25 mouse cellular contexts compared by ENCODE assay signal in genomic region chr4:72351985-72352384, GRCm38 (mm10).
DNase-seq lines count a peak whose midpoint lies in the region; ATAC-seq and TF ChIP-seq lines count a peak whose summit lies in the region.
"Had no signal": no experiment of that assay in that cellular context is flagged by ENCODE, and none has a peak within 500 bp of the region (broad histone marks: within the 10 kb centered on the region; RNA-seq: fewer than 3 reads in every experiment).

No protein-coding gene starts in this region.

- H3K9ac ChIP-seq in forebrain, embryonic 12.5 days: no peak overlapping the region
- no peak overlapping the region for H3K9ac ChIP-seq in forebrain, embryonic 13.5 days
- H3K9ac ChIP-seq in midbrain, postnatal 0 days (replicated peaks; ENCODE audit: low read length, poor library complexity, severe bottlenecking): no peak overlapping the region
- H3K9ac ChIP-seq in midbrain, embryonic 15.5 days: no peak overlapping the region
- H3K9ac ChIP-seq: embryonic facial prominence, embryonic 15.5 days; heart, embryonic 13.5 days; kidney, embryonic 15.5 days; limb, embryonic 12.5 days; liver, embryonic 12.5 days had no signal

- no peak overlapping the region for H3K4me3 ChIP-seq in forebrain, embryonic 12.5 days (replicated peaks)
- H3K4me3 ChIP-seq in forebrain, embryonic 13.5 days: no peak overlapping the region
- no peak overlapping the region for H3K4me3 ChIP-seq in midbrain, postnatal 0 days (ENCODE audit: low read depth, low read length)
- H3K4me3 ChIP-seq in midbrain, embryonic 15.5 days: no peak overlapping the region
- H3K4me3 ChIP-seq: embryonic facial prominence, embryonic 15.5 days; heart, adult 2 months; heart, embryonic 13.5 days; kidney, embryonic 15.5 days; limb, embryonic 12.5 days; liver, embryonic 12.5 days had no signal

- no peak for TF ChIP-seq CTCF in midbrain, postnatal 0 days (IDR thresholded peaks at IDR 0.05)

- H3K27me3 ChIP-seq in forebrain, embryonic 12.5 days: no peaks in the 10 kb centered on the region
- no peaks in the 10 kb centered on the region for H3K27me3 ChIP-seq in forebrain, embryonic 13.5 days
- H3K27me3 ChIP-seq in midbrain, postnatal 0 days (ENCODE audit: insufficient read depth, low read length): no peaks in the 10 kb centered on the region
- H3K27me3 ChIP-seq in midbrain, embryonic 15.5 days (replicated peaks): no peaks in the 10 kb centered on the region
- H3K27me3 ChIP-seq: embryonic facial prominence, embryonic 15.5 days; heart, embryonic 13.5 days; kidney, embryonic 15.5 days; limb, embryonic 12.5 days; liver, embryonic 12.5 days had no signal

- ATAC-seq in forebrain, embryonic 12.5 days (ENCODE audit: low FRiP score): peak; percentile 23; the same call in 1 of the 2 replicates
- ATAC-seq in forebrain, embryonic 13.5 days: no peak
- no peak for ATAC-seq in midbrain, postnatal 0 days (ENCODE audit: low FRiP score)
- no peak for ATAC-seq in midbrain, embryonic 15.5 days (replicated peaks)
- ATAC-seq: liver, embryonic 12.5 days had no signal

- H3K4me2 ChIP-seq in forebrain, embryonic 12.5 days: no peak overlapping the region
- no peak overlapping the region for H3K4me2 ChIP-seq in forebrain, embryonic 13.5 days
- no peak overlapping the region for H3K4me2 ChIP-seq in midbrain, postnatal 0 days (ENCODE audit: low read depth, low read length, poor library complexity, severe bottlenecking)
- H3K4me2 ChIP-seq in midbrain, embryonic 15.5 days: no peak overlapping the region
- H3K4me2 ChIP-seq: embryonic facial prominence, embryonic 15.5 days; heart, embryonic 13.5 days; kidney, embryonic 15.5 days; limb, embryonic 12.5 days; liver, embryonic 12.5 days had no signal

- H3K4me1 ChIP-seq in forebrain, embryonic 12.5 days: no peaks in the 10 kb centered on the region
- no peaks in the 10 kb centered on the region for H3K4me1 ChIP-seq in forebrain, embryonic 13.5 days
- no peaks in the 10 kb centered on the region for H3K4me1 ChIP-seq in midbrain, postnatal 0 days (ENCODE audit: insufficient read depth, low read length)
- no peaks in the 10 kb centered on the region for H3K4me1 ChIP-seq in midbrain, embryonic 15.5 days
- H3K4me1 ChIP-seq: embryonic facial prominence, embryonic 15.5 days; heart, embryonic 13.5 days; kidney, embryonic 15.5 days; limb, embryonic 12.5 days; liver, embryonic 12.5 days had no signal

- WGBS in forebrain, embryonic 12.5 days: 45% methylated on average over 1 of the region's 1 CpGs
- 24% methylated on average over 1 of the region's 1 CpGs for WGBS in forebrain, embryonic 13.5 days
- 40% methylated on average over 1 of the region's 1 CpGs for WGBS in midbrain, postnatal 0 days
- 32% methylated on average over 1 of the region's 1 CpGs for WGBS in midbrain, embryonic 15.5 days

- H3K27ac ChIP-seq in forebrain, embryonic 12.5 days: no peak overlapping the region
- H3K27ac ChIP-seq in forebrain, embryonic 13.5 days: no peak overlapping the region
- no peak overlapping the region for H3K27ac ChIP-seq in midbrain, postnatal 0 days (ENCODE audit: low read depth, low read length)
- H3K27ac ChIP-seq in midbrain, embryonic 15.5 days: no peak overlapping the region
- H3K27ac ChIP-seq: embryonic facial prominence, embryonic 15.5 days; heart, adult 2 months; heart, embryonic 13.5 days; kidney, embryonic 15.5 days; limb, embryonic 12.5 days; liver, embryonic 12.5 days had no signal

- DNase-seq in left cerebral cortex, postnatal 25 days (ENCODE audit: low spot score in 2 of 2): peak; percentile 11 to 31
- no peak for DNase-seq in left cerebral cortex, postnatal 10 days (ENCODE audit: extremely low spot score in 1 of 2, low spot score in 2 of 2)
- DNase-seq in midbrain, postnatal 0 days (ENCODE audit: low spot score): peak; percentile 21
- DNase-seq in brain, adult 2 months (ENCODE audit: low read depth, low spot score): peak; percentile 43
- no peak for DNase-seq in gastrocnemius, adult 18-20 months (ENCODE audit: low spot score)
- DNase-seq: cerebellum, adult 18-20 months; cerebellum, postnatal 36 days; embryo, embryonic 11 days; gastrocnemius, postnatal 36 days; heart, adult 2 months; heart, postnatal 14 days; kidney, adult 11 months; kidney, postnatal 36 days; layer of hippocampus, postnatal 36 days; lung, adult 18-20 months; retina, postnatal 1 day; spleen, adult 18-20 months had no signal

- intact Hi-C loops in left cerebral cortex, postnatal 25 days (cut with DNase I): no loop called here
- intact Hi-C loops in left cerebral cortex, postnatal 10 days (cut with DNase I): no loop called here

- no peaks in the 10 kb centered on the region for H3K9me3 ChIP-seq in forebrain, embryonic 12.5 days
- no peaks in the 10 kb centered on the region for H3K9me3 ChIP-seq in forebrain, embryonic 13.5 days (replicated peaks)
- H3K9me3 ChIP-seq in midbrain, postnatal 0 days (ENCODE audit: low read length): no peaks in the 10 kb centered on the region
- no peaks in the 10 kb centered on the region for H3K9me3 ChIP-seq in midbrain, embryonic 15.5 days
- H3K9me3 ChIP-seq: embryonic facial prominence, embryonic 15.5 days; kidney, embryonic 15.5 days; limb, embryonic 12.5 days; liver, embryonic 12.5 days had no signal

- H3K36me3 ChIP-seq in forebrain, embryonic 12.5 days (replicated peaks): no peaks in the 10 kb centered on the region
- no peaks in the 10 kb centered on the region for H3K36me3 ChIP-seq in forebrain, embryonic 13.5 days (ENCODE audit: poor library complexity, severe bottlenecking)
- no peaks in the 10 kb centered on the region for H3K36me3 ChIP-seq in midbrain, postnatal 0 days (ENCODE audit: insufficient read depth, low read length)
- H3K36me3 ChIP-seq in midbrain, embryonic 15.5 days (replicated peaks): no peaks in the 10 kb centered on the region
- H3K36me3 ChIP-seq: embryonic facial prominence, embryonic 15.5 days; heart, embryonic 13.5 days; kidney, embryonic 15.5 days; limb, embryonic 12.5 days; liver, embryonic 12.5 days had no signal

Comparison
In these comparisons a context has a peak if more than half of its experiments do, and no peak if none do; other contexts are left out.
1. DNase-seq: peak in left cerebral cortex, postnatal 25 days (2 of 2), midbrain, postnatal 0 days (single experiment) and brain, adult 2 months (single experiment); none in left cerebral cortex, postnatal 10 days (0 of 2) and gastrocnemius, adult 18-20 months (single experiment).